Mouse (Mus musculus) urinary bladder, postnatal 14 days (tissue): ENCODE measurements around the gene Fancl.
"Not testable (repeated sequence)": the region's sequence is repeated elsewhere in the genome, so short reads cannot be mapped to it uniquely, and the experiment has no call there.

Source experiments
- DNase-seq: peaks from one replicate; pipeline ENCODE4 v3.0.0; 2021; ENCODE audit warnings: low spot score

Gene Fancl

GRCm38 (mm10) chr11:26385971-26386370 lies at the start of gene Fancl:
TSS of gene Fancl (plus strand) at chr11:26386135.
- DNase-seq, result no peak

- no peak for DNase-seq
Observed at GRCm38 (mm10) chr11:26336848-26337247, 49.1 kb upstream of the Fancl start.

- DNase-seq, result not testable (repeated sequence)
Observed at GRCm38 (mm10) chr11:26370176-26370575, 15.8 kb upstream of the Fancl start.

- not testable (repeated sequence) for DNase-seq
Observed at GRCm38 (mm10) chr11:26371980-26372379, 14.0 kb upstream of the Fancl start.

DNA sequence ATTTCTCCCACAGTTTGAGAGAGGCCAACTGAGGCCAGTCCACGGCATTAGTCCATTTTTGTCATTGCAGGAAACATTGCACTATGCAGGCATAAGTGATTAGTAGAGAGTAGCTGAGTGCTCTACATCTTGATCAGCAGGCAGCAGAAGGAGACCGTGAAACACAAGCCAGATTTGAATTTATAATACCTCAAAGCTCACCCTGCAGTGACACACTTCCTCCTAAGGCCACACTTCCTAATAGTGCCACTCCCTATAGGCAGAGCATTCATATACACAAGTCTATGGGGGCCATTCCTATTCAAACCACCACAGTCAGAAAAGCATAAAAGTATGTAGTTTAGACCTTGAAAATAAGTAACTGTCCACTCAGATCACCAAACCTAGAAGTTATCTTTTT lies 11.8 kb upstream of the Fancl start:
- no peak for DNase-seq

DNA sequence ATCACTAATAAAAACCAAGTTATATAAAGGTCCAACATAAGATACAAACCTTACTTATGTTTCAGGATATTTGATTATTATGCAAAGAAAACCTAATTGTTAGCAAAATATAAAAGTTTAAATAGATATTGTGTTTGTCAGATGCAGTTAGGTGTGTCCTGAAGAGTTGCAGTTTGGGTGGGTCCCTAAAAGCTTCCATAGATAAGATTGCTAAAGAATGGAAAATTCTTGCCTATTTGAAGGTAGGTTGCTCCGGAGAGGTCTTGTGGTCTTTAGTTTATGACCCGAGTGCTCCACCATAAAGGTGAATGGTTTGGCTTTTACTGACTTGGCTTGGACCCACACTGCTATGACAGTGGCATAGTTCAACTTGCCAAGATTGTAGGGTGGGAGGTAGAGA lies 7.9 kb upstream of the Fancl start:
- no peak for DNase-seq

DNA sequence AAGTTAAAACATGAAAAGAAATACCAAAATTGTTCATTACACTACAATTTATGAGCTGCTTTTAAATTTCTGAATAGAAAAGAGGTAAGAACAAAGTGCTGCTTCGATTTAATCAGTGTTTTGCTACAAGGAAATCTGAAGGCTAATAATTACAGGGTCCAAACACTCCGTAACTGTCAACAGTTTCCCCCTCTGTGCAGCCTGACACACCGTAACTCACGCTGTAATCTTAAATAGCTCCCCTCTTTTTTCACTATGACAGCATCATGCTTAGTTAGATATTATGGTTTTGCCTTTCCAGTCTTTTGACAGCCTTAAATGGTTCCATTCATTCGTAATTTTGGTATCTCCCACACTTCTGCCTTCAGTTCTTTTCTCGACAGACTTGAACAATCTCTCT lies 4.4 kb upstream of the Fancl start:
- no peak for DNase-seq

GRCm38 (mm10) chr11:26386678-26387077 lies 743 bp downstream of the Fancl start:
- DNase-seq, result no peak

DNA sequence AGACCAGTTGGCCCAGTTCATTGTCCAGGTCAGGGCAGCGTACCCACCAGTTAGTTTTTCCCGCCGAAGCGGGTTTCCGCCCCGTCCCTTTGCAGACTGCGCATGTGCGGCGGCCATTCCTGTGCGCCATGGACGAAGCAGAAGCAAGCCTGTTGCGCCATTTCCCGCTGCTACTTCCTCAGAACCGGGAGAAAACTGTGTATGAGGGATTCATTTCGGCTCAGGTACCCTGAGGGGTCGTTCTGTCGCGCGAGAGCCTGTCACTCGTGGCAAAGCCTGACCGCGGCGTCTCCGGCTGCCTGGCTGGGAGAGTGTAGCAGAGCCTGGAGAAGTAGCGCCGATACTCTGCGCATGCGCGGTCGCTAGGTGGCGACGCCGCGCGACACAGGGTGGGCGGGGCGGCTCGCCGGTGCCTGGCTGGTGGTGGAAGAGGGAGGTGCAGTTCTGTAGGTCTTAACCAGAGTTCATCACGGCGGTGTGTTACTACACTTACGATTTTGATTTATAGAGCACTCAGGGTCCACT lies 1.2 kb downstream of the Fancl start:
- DNase-seq, result peak; percentile 93

- no peak for DNase-seq
Observed at GRCm38 (mm10) chr11:26395561-26395960, 9.6 kb downstream of the Fancl start.

GRCm38 (mm10) chr11:26412972-26413371 lies 27.0 kb downstream of the Fancl start:
- no peak for DNase-seq

- no peak for DNase-seq
Observed at GRCm38 (mm10) chr11:26421472-26421871, 35.5 kb downstream of the Fancl start.

DNA sequence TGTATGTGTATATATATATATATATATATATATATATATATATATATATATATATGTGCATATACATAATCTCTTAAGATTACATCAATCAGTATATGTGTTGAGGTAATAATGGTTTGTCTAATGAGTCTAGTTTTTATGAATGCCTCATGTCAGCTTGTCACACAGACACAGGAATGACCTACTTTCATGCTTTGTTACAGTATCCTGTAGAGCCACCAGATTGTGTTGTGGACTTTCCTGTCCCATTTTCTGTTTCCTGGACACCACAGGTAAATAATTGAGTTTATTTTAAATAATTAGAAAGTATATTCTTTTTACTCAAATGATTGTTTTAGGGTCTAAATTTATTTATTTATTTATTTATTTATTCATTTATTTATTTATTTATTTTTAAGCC lies 48.3 kb downstream of the Fancl start:
- no peak for DNase-seq

DNA sequence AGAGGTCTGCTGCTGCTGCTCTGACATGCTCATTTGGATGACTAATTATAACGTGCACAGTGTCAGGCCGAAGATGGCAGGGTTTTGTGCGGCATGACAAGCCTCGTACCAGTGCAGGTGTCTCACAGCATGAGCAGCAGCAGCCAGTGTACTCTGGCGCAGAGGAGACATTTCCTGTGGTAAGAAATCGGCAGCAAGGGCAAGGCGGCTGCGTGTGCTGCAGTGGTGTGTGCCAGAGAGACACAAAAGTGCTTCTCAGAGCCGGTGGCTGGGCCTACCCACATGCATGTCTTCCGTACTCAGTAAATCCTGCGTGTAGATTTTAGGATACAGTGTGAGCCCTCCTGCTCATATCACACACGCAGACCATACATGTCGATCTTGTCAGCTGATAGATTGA lies 51.9 kb downstream of the Fancl start:
- no peak for DNase-seq

DNA sequence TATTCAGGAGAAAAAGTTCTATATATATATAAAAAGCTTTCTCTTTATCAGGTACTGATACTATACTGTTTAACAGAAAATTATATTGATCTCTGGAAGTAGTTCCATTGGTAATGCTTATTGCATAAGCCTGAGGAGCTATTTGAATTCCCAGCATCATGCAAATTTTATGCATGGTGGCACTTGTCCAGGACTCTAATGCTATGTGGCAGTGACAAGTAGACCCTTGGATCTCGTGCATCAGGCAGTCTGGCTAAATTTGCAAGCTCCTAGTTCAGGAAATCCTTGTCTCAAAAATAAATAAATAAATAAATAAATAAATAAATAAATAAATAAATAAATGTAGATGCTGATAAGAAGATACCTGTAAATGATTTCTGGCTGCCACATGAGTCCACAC lies 55.2 kb downstream of the Fancl start:
- DNase-seq, result no peak

- no peak for DNase-seq
Observed at GRCm38 (mm10) chr11:26444374-26444773, 58.4 kb downstream of the Fancl start.

DNA sequence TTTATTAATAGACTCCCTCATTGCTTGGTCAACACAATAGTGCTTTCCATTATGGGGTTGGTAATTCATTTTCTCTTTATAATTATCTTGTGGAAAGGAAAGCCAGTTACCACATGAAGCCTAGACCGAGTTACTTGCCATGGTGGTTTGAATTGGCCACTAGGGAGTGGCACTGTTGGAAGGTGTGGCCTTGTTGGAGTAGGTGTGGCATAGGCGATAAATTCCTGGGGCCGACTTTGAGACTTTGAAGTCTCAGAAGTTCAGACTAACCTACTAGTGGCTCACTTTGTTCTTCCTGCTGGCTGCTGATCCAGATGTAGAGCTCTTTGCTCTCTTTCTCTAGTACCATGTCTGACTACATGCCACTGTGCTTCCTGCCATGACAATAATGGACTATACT lies 63.9 kb downstream of the Fancl start:
- no peak for DNase-seq

- DNase-seq, result no peak
Observed at GRCm38 (mm10) chr11:26450636-26451035, 64.7 kb downstream of the Fancl start.

DNA sequence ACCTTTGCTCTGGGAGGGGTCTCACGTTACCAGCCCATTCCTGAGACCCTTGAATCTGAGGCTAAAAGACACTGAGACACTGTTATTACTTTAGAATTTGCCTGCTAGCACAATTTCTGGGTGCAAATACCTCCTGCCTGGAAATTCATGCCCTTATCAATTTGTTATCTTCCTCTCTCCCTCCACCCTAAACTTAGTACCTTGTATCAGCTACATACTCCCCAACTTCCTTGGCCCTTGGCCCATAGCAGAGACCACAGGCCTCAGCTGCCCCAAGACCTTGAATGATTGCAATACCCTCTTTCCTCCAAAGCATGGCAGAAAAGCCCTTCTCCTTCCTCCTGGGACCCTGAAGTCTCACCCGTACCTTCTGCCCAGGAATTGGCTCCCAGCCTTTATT lies 65.3 kb downstream of the Fancl start:
- no peak for DNase-seq

DNA sequence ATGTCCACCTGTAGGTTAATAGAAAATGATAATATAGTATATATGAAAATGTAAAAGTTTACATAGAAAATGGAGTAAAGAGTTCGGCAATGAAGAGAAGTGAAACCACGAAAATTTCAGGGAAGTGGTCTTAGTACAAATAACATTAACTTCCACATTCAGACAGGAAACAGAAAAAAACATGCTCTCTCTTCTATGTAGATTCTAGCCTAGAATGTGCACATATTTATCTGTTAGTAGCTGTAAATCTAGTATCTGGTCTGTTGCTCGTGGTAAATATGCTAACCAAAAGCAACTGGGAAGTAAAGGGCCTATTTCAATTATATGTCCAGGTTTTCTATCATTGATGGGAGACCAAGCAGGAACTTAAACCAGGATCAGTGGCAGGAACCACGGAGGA lies 66.8 kb downstream of the Fancl start:
- no peak for DNase-seq

- DNase-seq, result no peak
Observed at GRCm38 (mm10) chr11:26454081-26454480, 68.1 kb downstream of the Fancl start.

GRCm38 (mm10) chr11:26477037-26477739 lies 91.3 kb downstream of the Fancl start:
- DNase-seq, result no peak

- no peak for DNase-seq
Observed at GRCm38 (mm10) chr11:26481691-26482242, 95.8 kb downstream of the Fancl start.
